Mouse (Mus musculus) bone marrow, adult 2 months (tissue): ENCODE results near the gene Bace1. TPM values are rescaled to one million over a fixed set of nuclear protein-coding genes. Genes with fewer than 3 reads are reported as not detected.

Experiments used
- H3K27ac ChIP-seq: fragments of 200-500 bp; 2 replicates; pipeline ENCODE4 v1.5.1; 2012; ENCODE audit warnings: low read depth, mild to moderate bottlenecking, control low read depth, inconsistent platforms, low read length; ENCODE audit not compliant: control insufficient read depth, poor library complexity, insufficient read depth
- H3K4me1 ChIP-seq: fragments of 200-500 bp; 2 replicates; pipeline ENCODE4 v1.6.1; 2011; ENCODE audit warnings: low read length; ENCODE audit not compliant: control insufficient read depth, insufficient read depth
- H3K4me3 ChIP-seq: fragments of 200-500 bp; replicated peaks from 2 replicates; pipeline ENCODE3; 2011; ENCODE audit warnings: mild to moderate bottlenecking, low read depth, low read length, control low read depth; ENCODE audit not compliant: control insufficient read depth
- CTCF ChIP-seq: fragments of 200-500 bp; IDR thresholded peaks from 2 replicates; pipeline ENCODE4 v1.5.1; 2011; ENCODE audit warnings: low read length, control low read depth; ENCODE audit not compliant: control insufficient read depth, insufficient read depth
- POLR2A ChIP-seq: fragments of 200-500 bp; IDR thresholded peaks from 2 replicates; pipeline ENCODE4 v1.6.1; 2011; ENCODE audit warnings: low read depth, mild to moderate bottlenecking, control low read depth, low read length, borderline replicate concordance; ENCODE audit not compliant: control insufficient read depth
- WGBS: fragments of 180-500 bp; shearing (Covaris S2); methylation state at CpG from one replicate; pipeline ENCODE4 v1.1.7; 2018; 5-methylcytosine and 5-hydroxymethylcytosine counted together
- polyA plus RNA-seq: library from polyadenylated mRNA; stranded (reverse); fragments of >200 nt; gene quantifications from 2 replicates; pipeline ENCODE4 v1.2.4, GENCODE M21; 2011; ENCODE audit warnings: low replicate concordance; ENCODE audit not compliant: missing spikeins, insufficient read depth, insufficient read length

Bace1 gene
- polyA plus RNA-seq, result 4.9 and 5.3 TPM in 2 replicates

GRCm38 (mm10) chr9:45838434-45839138 lies at the start of gene Bace1:
TSS of gene Bace1 (plus strand) at chr9:45838580.
- Histone ChIP-seq H3K4me1 (peaks cover 2% of the 10 kb centered on the region; the same call in 1 of the 2 replicates), H3K27ac (peak within 1 kb of the TSS; percentile 17; the same call in 1 of the 2 replicates), H3K4me3 (peak within 1 kb of the TSS; percentile 70)
- under 1% methylated on average over 39 of the region's 40 CpGs for WGBS
- TF ChIP-seq CTCF (no peak), POLR2A (no peak)

DNA sequence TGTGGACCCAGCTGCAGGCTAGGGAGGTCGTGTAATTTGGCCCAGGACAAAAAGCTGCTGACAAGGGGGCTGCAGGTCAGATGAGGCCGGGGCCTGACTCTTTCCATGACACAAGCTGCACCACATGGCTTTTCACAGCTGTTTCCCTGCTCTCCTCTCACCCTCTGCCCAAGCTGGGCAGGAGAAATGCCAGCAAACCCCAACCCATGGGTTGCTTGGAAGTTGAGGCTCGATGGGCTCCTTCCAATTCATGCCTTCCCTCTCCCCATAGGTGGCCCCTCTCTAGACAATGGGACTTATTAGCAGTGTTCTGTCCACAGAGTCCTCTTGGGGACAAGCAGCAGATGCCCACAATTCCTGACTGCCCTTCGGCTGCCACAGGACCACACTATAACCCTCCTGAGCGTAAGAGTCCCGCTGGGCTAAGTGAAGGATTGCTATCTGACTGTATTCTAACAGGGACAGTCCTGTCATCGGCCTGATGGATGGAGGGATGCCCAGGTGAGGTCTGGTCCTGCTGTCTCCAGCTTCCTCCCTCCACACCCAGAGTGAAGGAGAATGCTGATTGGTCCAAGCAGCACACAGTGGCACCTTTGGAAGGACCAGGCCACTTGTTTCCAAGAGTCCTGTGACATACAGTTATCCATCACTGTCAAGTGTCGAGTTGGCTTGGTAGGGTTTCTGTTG lies 46.8 kb upstream of the Bace1 start:
- 81% methylated on average over 8 of the region's 8 CpGs for WGBS
- Histone ChIP-seq H3K27ac (no peak overlapping the region), H3K4me3 (no peak overlapping the region), H3K4me1 (no peaks in the 10 kb centered on the region; the same call in 1 of the 2 replicates)
- TF ChIP-seq CTCF, result no peak
- no peak for TF ChIP-seq POLR2A

DNA sequence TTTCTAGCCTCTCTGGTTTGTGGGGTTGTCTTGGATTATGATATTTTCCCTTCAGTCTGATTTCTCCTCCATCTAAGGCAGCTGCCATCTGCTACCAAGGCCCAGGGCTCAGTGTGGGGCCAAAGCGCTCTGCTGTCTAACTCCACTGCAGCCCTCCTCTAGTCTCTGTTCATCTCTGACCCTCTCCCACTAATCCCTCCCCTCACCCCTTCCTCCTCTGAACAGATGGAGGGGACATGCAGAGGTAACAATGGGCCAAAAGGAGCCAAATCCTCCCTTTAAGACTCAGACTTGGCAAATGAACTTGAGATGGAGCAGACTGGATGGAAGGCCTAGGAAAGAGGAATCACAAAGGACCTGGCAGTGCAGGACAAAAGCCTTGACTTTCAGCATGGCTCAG lies 46.1 kb upstream of the Bace1 start:
- 100% methylated on average over 1 of the region's 1 CpGs for WGBS
- Histone ChIP-seq H3K4me3 (no peak overlapping the region), H3K4me1 (no peaks in the 10 kb centered on the region), H3K27ac (no peak overlapping the region)
- TF ChIP-seq CTCF (no peak), POLR2A (no peak)

GRCm38 (mm10) chr9:45793697-45794096 lies 44.7 kb upstream of the Bace1 start:
- Histone ChIP-seq H3K4me3 (no peak overlapping the region), H3K4me1 (no peaks in the 10 kb centered on the region), H3K27ac (no peak overlapping the region)
- WGBS, result 85% methylated on average over 6 of the region's 6 CpGs
- TF ChIP-seq CTCF (no peak), POLR2A (no peak)

- Histone ChIP-seq H3K27ac (no peak overlapping the region), H3K4me1 (no peaks in the 10 kb centered on the region), H3K4me3 (no peak overlapping the region)
- no peak for TF ChIP-seq CTCF
- TF ChIP-seq POLR2A, result no peak
- WGBS, result 34% methylated on average over 5 of the region's 5 CpGs
Observed at GRCm38 (mm10) chr9:45795722-45796121, 42.7 kb upstream of the Bace1 start.

DNA sequence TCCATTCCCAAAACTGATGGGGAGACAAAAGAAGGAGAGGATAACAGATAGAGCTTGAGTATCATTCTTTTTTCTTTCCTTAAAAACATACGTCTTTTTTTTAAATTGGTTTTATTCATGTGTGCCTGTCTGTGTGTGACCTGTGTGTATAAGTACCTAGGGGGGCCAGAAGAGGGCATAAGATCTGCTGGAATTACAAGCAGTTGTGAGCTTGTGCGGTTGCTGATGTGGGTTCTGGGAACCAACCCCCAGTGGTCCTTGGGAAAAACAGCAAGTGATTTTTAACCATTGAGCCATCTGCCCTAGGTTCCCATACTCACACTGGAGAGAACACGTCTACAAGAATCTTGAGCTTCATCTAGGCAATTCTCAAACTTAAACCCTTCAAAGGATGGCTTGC lies 41.1 kb upstream of the Bace1 start:
- H3K4me1 ChIP-seq, result no peaks in the 10 kb centered on the region
- no peak for TF ChIP-seq POLR2A
- TF ChIP-seq CTCF, result no peak
- 78% methylated on average over 3 of the region's 3 CpGs for WGBS
- no peak overlapping the region for H3K27ac ChIP-seq
- H3K4me3 ChIP-seq, result no peak overlapping the region

DNA sequence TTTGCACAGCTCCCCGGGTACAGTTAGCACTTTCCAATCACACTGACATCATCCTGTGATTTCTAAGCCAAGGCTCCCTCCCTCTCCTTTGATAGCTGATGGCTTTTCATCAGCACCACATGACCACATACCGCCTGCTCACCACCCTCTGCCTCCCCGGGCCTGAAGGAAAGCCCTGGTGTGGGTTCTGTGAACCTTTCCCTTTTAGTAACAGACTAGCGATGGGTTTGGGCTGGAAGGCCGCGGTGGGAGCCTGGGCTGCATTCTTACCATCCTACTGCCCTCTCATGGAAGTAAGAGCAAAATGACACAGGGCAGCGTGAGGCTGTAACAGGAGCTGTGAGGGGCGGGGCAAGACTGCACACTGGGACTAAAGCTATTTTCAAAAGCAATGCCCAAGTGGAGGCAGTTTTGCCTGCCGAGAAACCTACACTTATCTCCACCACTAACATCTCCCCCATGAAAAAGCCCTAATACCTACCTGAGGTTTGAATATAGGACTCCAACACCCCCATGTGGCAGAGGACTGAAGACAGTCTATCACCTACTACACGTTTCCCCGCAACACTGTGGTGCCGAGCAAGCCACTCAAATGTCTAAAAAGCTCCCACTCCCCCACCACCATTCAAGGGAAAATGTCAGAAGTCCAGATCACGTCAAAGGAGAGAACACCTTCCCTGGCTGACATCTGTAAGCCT lies 39.8 kb upstream of the Bace1 start:
- H3K4me3 ChIP-seq, result no peak overlapping the region
- H3K27ac ChIP-seq, result no peak overlapping the region
- TF ChIP-seq CTCF (no peak), POLR2A (no peak)
- WGBS, result 51% methylated on average over 13 of the region's 13 CpGs
- H3K4me1 ChIP-seq, result no peaks in the 10 kb centered on the region

DNA sequence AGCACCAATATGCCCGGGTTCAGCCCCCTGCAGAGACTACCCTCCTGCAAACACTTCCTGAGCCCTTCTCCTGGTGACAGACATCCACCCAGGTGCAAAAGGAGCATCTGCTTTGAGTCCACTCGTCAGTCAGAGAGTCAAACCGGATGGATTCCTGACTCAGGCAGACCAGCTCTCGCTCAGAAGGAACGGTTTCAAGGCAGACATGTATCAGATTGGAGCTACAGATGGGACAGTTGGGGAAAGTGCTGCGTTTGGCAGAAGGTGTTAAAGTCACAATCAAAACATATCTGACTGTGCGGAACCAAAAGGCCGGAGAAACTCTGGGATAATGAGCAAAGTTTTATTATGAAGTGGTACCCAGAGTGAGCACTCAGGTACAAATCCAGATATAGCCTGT lies 39.0 kb upstream of the Bace1 start:
- H3K4me3 ChIP-seq, result no peak overlapping the region
- TF ChIP-seq POLR2A, result no peak
- no peak for TF ChIP-seq CTCF
- H3K4me1 ChIP-seq, result no peaks in the 10 kb centered on the region
- no peak overlapping the region for H3K27ac ChIP-seq
- WGBS, result 83% methylated on average over 8 of the region's 8 CpGs
